Mouse (Mus musculus): ENCODE results near the gene Cdc34.

DNA sequence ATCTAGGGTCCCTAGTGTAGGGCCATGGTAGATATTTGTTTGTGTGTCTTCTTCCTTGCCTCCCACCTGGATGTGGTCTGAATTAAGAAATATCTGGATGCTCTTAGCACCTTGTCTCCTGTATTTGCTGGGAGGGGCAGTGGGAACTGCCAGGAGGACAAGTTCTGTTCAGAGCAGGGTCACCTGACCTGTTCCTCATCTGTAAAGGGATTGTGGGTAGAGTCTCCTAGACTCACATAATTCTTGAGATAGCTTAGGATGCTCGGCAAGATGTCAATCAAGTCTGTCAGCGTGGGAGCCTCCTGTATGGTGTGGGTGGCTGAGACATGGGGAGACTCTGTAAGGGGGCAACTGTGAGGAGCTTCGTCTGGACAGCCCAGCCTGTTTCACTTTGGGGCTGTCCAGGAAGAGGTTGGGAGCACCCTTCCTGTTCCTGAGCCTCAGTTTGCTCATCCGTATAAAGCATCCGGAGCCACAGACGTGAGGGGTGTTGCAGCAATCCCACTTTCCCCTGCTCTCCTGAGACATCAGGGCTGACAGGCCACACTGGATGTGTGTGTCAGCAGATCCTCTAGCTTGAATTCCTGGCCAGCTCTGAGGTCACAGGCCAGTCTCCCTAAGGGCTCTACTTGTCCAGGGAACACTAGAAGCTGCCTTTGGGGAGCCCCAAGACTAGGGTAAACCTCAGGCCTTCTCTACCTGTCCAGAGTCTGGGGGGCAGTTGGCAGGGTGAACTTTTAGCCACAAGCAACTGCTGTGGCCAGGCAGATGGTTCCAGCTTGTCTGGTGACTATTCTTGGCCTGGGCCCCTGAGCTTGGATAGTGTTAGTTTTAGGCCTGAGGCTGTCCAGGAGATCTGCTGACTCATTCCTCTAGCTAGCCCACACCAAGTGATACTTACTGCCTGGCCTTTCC lies 2.0 kb downstream of the Cdc34 start:
- TF ChIP-seq EP300 (IDR thresholded peaks at IDR 0.05; ENCODE audit: low read depth): no peak
- TF ChIP-seq CTCF (IDR thresholded peaks at IDR 0.05; ENCODE audit: low read depth): no peak
